Mouse (Mus musculus) WW6 (cell line): ENCODE data around the gene Megf6.
A peak's percentile ranks its signal among the peaks of the same experiment; 100 is the strongest.

Experiments
- DNase-seq: peaks from one replicate; pipeline ENCODE4 v3.0.0-alpha.2; 2013; ENCODE audit warnings: low read depth, low spot score

Megf6 gene

DNA sequence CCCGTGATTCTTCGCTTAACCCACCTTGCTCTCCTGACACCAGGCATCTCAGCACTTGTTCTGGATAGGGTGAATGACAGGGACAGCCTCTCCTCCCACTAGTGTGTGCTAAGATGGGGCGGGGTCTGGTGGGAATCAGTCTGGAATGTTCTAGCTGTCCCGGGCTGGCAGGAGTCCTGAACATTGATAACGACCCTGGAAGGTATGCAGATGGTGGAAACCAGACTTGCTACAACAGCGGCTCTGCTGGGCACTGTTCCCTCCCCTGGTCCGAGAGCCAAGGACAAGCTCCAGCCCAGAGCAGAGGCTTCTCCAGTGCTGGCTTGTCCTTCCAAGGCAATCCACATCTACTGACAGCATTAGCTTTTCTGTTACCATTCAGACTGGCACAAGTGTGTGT, 43.1 kb downstream of the Megf6 start:
- DNase-seq = no peak

GRCm38 (mm10) chr4:154214075-154214474, 43.5 kb downstream of the Megf6 start:
- no peak for DNase-seq

GRCm38 (mm10) chr4:154217711-154218350, 47.3 kb downstream of the Megf6 start:
- DNase-seq = no peak

DNA sequence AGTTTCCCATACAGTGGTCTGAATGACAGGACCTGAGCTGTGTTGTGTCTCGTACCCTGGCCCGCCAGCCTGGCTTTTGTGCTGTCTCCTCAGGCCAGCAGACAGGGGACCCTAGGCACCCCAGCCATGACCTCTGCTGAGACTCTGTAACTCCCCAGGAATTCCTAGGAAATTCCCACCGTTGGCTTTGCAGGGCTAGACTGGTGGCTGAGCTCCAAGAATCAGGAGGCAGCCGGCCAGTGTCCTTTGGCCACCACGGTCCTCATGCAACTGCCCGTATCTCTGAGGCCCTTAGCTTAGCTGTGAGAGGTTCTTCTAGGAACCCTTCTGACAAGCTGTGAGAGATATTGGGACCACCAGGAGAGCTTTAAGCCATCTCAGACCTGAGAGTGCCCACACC, 52.2 kb downstream of the Megf6 start:
- no peak for DNase-seq

GRCm38 (mm10) chr4:154224267-154224969, 53.9 kb downstream of the Megf6 start:
- no peak for DNase-seq

DNA sequence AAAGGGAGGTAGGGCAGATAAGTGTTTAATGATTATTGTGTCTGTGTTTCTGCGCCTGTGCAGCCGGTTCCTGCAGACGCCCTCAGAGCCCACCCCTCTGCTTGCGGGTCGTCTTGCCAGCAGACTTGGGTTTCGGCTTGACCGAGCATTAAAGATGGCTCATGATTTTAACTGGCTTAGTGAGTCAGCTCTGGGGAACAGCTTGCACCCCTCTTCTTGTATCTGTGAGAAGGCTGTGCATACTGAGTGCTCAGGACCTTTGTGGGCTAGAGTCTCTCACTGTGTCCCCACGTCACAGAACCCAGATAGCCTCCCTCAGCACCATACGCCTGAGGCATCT, 54.4 kb downstream of the Megf6 start:
- DNase-seq = no peak

DNA sequence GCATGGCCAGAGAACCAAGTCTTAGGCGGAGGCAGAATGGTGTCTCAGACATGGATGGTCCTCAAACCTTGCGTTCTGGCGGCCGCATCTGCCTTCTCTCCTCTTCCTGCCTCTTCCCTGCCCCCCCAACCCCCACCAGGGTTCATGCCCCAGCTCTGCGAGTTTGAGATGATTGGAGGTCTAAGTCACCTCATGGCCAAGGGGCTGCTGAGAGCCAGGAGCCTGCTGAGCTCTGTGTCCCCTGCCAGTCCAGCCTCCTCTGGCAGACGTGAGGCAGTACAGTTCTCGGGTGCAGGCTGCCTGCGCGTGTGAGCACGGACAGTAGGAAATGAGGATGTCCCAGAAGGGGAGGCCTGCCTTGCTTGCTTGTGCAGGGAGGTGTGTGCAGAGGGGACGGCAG, 56.1 kb downstream of the Megf6 start:
- no peak for DNase-seq

- DNase-seq = no peak
Observed at GRCm38 (mm10) chr4:154228336-154228735, 57.8 kb downstream of the Megf6 start.

DNA sequence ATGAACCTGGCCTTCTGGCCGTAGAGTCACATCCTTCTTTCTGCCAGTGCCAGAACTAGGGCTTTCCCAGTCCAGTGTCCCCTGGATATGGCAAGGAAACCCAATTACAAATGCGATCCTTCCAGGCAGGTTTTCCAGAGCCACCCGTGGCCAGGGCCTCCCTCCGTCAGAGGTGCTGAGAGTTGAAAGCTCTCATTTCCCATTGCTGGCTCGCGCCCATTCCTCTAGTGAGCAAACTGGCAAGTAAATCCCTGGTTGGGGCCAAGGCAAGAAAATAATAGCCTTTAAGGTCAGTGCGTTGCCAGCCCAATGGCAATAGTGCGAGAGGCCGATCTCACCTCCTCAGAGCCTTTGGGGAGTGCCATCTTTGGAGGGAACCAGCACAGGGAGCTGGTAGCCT, 59.0 kb downstream of the Megf6 start:
- DNase-seq = no peak

DNA sequence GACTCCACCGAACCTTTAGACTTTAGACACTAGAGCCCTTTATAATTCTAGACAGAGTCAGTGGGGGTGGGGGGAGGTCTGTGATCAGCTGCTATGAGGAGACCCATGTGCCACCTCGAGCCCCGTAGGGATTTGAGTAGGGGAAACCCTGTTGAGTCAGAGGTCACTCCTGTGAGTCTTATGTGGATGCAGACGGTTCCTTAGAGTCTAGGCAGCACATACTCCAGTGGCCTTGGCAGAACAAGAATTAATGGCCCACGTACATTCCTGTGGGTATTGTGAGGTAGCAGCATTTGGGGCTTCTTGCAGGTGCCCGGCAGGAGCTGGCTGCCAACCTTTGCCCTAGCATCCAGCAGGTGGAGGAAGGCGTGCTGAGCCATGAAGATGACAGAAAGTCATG, 60.9 kb downstream of the Megf6 start:
- no peak for DNase-seq

DNA sequence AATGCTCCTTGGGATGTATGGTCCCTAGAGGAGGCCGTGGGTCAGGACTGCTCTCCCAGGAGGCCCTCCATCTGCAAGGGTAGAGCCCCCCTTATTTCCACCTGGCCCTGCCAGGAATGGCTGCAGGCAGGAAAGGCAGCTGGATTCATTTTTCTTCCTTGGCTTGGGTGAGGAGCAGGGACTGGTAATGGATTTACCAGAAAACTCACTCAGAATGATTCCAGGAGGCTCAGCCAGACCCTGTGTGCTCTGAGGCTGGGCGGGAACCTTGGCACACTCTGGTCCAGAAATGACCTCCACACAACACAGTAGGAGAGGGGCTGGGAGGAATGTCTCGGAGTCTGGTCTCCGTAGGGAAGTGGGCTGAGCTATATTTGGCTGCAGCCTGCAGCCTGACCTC, 61.8 kb downstream of the Megf6 start:
- no peak for DNase-seq

GRCm38 (mm10) chr4:154236001-154236400, 65.5 kb downstream of the Megf6 start:
- no peak for DNase-seq

DNA sequence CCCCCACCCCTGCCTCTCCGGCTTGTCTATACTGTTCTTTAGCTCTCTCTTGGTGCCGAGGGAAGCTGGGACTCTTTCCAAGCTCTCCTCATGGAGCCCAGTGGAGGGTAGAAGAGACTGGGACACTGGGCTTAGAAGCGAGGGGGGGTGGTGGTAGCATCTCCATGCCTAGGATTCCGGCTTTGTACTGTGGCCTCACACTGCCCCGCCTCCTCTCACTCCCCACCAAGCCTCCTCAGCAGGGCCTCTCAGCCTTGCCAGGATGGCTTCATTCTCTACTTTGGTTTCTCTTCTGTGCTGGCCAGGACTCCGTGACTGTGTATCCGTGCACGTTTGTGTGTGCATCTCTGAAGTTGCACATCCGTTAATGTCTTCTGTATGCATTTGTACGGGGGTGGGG, 66.4 kb downstream of the Megf6 start:
- DNase-seq = no peak

DNA sequence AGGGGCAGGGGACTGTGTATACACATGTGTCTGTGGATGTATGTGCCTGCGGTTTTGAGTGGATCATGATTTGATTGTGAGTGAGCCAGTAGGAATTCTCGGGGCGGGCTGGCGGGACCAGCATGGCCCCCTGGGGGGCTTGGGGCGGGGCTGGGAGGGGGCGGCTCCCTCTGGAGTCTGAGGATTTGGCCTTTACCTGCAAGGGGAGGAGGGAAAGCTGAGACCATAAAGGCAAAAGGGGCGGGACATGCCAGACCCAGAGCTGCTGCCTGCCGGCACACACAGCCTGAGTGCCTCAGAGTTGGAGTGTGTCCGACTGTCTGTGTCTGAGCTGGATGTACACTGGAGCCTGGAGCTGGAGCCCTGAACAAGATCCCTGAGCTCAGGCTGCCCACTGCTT, 66.8 kb downstream of the Megf6 start:
- peak; percentile 34 for DNase-seq

DNA sequence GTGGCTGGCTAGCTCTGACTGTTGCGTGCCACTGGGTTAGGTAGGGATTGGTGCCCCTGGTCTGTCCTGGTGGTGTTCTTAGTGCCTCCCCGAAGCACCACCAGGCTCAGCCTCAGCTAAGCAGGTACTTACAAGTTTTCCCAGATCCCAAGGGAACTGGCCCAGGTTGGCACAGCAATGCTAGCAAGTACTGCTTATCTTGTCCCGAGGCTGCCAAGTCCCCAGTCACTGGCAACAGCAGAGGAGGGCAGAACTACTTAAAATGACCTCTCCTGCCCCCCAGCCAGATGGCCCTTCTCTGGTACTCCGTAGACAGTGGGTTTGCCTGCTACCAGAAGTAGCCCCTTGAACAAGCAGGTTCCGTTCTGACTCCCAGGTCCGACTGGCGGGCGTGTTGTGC, 68.7 kb downstream of the Megf6 start:
- no peak for DNase-seq

DNA sequence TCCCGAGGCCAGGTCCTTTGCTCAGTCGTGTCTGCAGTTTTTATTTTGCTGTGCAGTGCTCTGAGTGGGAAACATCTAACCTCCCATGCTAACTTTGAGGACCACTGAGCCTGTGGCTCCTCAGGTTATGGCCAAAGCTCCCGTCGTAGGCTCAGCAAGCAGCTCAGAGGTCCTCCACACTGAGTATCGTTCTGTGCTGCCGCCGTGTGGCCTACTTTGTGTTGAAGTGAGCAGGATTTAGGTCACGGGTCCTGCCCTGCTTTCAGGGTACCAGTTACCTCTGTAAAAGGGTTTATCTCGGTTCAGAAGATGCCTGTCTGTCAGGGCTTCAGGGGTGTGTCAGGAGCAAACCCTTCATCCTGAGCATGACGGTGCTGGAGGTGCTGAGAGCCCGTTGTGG, 70.1 kb downstream of the Megf6 start:
- no peak for DNase-seq

- DNase-seq = no peak
Observed at GRCm38 (mm10) chr4:154245342-154245741, 74.8 kb downstream of the Megf6 start.

GRCm38 (mm10) chr4:154246115-154247040, 75.8 kb downstream of the Megf6 start:
- DNase-seq = peak; percentile 61

DNA sequence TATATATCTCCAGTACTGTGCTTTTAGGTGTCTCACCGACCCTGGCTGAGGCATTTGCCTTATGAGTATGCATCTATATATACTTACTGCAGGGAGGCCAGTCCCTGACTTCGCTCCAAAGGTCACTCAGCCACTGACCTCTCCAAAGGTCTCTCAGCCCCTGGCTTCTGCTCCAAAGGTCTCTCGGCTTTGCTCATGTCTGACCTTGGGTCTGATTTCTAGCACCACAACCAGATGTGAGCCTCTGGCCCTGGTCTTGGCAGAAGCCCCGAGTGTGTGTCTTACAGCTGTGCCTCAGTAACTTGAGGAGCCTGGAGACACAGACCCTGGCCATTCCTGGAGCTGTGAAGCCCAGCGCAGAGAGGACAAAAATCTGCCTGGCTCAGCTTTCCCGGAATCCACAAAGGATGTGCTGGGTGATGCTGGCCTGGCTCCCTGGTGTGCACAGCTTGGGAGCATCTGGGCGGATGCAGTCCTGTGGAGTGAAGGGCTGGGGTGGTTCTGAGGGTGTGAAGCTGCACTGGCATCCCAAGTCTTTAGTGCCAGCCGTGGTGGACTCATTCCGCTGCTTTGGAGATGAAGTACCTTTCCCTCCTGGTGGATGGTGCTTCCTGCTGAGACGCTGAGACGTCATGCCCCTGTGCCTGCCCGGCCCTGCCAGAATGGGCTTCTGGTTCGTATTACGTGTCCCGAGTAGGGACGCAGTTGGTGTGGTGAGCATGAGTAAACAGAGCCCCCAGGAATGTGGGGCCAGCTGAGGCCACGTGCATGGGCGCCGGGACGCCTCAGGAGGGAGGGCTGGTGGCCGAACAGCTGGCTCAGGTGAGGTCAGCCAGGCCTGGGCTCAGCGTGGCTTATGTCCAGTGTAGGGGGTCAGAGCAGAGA, 76.9 kb downstream of the Megf6 start:
- no peak for DNase-seq

GRCm38 (mm10) chr4:154248092-154248805, 77.7 kb downstream of the Megf6 start:
- DNase-seq = no peak

DNA sequence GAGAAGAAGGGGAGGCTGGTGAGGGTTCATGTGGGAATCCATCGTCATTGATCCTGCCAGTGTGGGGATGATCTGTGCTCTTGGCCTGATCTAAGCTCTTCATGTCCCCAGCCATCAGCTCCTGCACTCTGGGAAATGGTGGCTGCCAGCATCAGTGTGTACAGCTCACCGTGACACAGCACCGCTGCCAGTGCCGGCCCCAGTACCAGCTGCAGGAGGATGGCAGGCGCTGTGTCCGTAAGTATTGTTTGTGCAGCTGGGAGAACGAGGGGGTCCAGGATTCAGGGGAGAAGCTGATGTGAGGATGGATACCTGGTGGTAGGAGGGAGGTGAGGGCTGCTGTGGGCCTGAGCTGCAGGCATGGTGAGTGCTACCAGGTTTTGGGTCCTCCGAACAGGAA, 78.8 kb downstream of the Megf6 start:
- DNase-seq = no peak
